Mouse (Mus musculus) liver, embryonic 14.5 days (tissue): ENCODE measurements around the gene Sik2.

ENCODE experiments used
- CTCF ChIP-seq: IDR thresholded peaks from 2 replicates; pipeline ENCODE4 v1.5.1; 2016; ENCODE audit warnings: antibody characterized with exemption, low read depth, control low read depth
- EP300 ChIP-seq: IDR thresholded peaks from 2 replicates; pipeline ENCODE4 v1.6.1; 2016; ENCODE audit warnings: antibody characterized with exemption, low read depth

GRCm38 (mm10) chr9:50920933-50921895 lies 87.7 kb downstream of the Sik2 start:
- TF ChIP-seq CTCF = no peak
- no peak for TF ChIP-seq EP300
